Mouse (Mus musculus) limb, embryonic 10.5 days (tissue): ENCODE results near the gene Dcdc2c. TPM values are rescaled to one million over a fixed set of nuclear protein-coding genes. Genes with fewer than 3 reads are reported as not detected.
A peak's percentile ranks its signal among the peaks of the same experiment; 100 is the strongest.

ENCODE experiments used
- DNase-seq: peaks from one replicate; pipeline ENCODE4 v3.0.0-alpha.2; 2017; ENCODE audit warnings: low spot score
- H3K27ac ChIP-seq: fragments of 300-500 bp; sonication (generic); 2 replicates; pipeline ENCODE4 v1.5.1; 2016; ENCODE audit warnings: mild to moderate bottlenecking
- H3K27me3 ChIP-seq: fragments of 300-500 bp; sonication (generic); 2 replicates; pipeline ENCODE4 v1.6.1; 2016; ENCODE audit warnings: low read depth, mild to moderate bottlenecking; ENCODE audit not compliant: poor library complexity, severe bottlenecking
- H3K36me3 ChIP-seq: fragments of 300-500 bp; sonication (generic); 2 replicates; pipeline ENCODE4 v1.6.1; 2016; ENCODE audit warnings: mild to moderate bottlenecking, moderate library complexity
- H3K4me1 ChIP-seq: fragments of 300-500 bp; sonication (generic); 2 replicates; pipeline ENCODE4 v1.6.1; 2016
- H3K4me3 ChIP-seq: fragments of 300-500 bp; sonication (generic); 2 replicates; pipeline ENCODE4 v1.5.1; 2016; ENCODE audit warnings: mild to moderate bottlenecking, moderate library complexity
- H3K9me3 ChIP-seq: fragments of 300-500 bp; sonication (generic); replicated peaks from 2 replicates; pipeline ENCODE4 v1.6.1; 2016; ENCODE audit warnings: mild to moderate bottlenecking
- WGBS: fragments of 180-500 bp; shearing (Covaris S2); methylation state at CpG from one replicate; pipeline ENCODE4 v1.1.7; 2016; 5-methylcytosine and 5-hydroxymethylcytosine counted together
- polyA plus RNA-seq: library from polyadenylated mRNA; unstranded; fragments of >200 nt; fragmentation: Nextera tagmentation; extraction: Ambion mirVana; gene quantifications from 2 replicates; pipeline ENCODE4 v1.2.1, GENCODE M21; 2016

The Dcdc2c gene
- polyA plus RNA-seq, 1 experiment from 2014 or later, result 0.23 TPM

DNA sequence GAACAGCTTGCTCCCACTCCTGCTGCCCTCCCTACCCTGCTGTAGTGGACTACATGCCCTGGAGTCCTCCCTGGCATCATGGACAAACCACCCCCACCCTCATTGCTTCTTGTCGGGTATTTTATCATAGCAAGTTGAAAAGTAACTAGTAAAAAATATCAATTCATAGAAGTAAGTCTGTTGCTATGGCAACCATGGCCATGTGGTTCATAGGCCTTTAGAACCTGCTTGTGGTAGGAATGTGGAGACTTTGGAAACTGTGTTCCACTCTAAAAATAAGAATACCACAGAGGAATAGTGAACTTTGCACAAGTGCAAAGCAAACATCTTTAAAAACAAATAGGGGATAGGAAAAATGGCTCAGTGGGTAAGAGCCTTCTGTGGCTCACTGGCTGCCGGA is 20.0 kb upstream of the Dcdc2c start:
- no peak for DNase-seq
- no peak overlapping the region for H3K27ac ChIP-seq
- 94% methylated on average over 2 of the region's 2 CpGs for WGBS
- no peaks in the 10 kb centered on the region for H3K36me3 ChIP-seq
- H3K4me1 ChIP-seq, result no peaks in the 10 kb centered on the region
- no peaks in the 10 kb centered on the region for H3K9me3 ChIP-seq
- H3K4me3 ChIP-seq, result no peak overlapping the region
- H3K27me3 ChIP-seq, result no peaks in the 10 kb centered on the region

DNA sequence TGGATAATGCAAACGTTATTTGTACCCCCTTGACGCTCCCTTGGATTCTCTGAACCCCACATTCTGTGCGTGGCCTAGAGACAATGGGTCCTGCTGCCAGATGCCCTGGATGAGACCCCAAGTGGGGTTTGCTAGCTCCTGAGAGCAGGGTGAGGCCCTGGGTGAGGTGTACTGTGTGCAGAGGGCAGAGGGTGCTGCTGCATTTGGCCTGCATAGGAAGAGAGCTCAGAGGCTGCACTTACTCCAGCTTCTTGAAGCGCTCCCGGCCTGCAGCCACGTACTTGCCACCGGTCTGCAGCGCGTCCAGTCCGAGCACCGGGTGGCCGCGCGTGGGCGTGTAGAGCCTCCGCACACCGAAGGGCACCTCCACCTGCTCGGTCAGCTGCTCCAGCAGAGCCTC is 424 bp downstream of the Dcdc2c start:
- H3K9me3 ChIP-seq, result no peaks in the 10 kb centered on the region
- peaks cover 16% of the 10 kb centered on the region; the same call in 1 of the 2 replicates for H3K27me3 ChIP-seq
- H3K4me1 ChIP-seq, result peaks cover 4% of the 10 kb centered on the region
- 0 out of 2 replicates have a peak overlapping the region, but pooled peaks have one; percentile 1 for H3K4me3 ChIP-seq
- DNase-seq, result no peak
- 65% methylated on average over 18 of the region's 18 CpGs for WGBS
- H3K27ac ChIP-seq, result no peak overlapping the region
- no peaks in the 10 kb centered on the region for H3K36me3 ChIP-seq

DNA sequence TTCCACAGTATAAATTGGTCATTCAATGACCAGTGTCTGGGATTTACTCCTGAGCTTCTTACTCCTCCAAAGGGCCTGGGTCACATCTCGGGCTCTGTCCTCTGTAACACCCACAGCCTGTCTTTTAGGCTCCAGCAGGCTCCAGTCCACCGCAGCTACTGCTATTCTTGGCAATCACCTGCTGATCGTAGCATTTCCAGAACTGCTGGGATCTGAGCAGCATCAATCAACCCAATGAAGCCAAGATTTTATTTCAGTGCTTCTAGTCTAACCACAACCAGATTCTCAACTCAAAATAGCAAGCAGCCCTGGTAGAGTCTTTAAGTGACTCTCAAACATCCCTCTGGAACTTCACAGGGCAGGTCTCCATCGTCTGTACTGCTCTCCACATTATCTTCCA is 3.3 kb downstream of the Dcdc2c start:
- Histone ChIP-seq H3K27ac (no peak overlapping the region), H3K27me3 (peaks cover 16% of the 10 kb centered on the region; the same call in 1 of the 2 replicates), H3K4me1 (peaks cover 4% of the 10 kb centered on the region), H3K36me3 (no peaks in the 10 kb centered on the region), H3K4me3 (no peak overlapping the region), H3K9me3 (no peaks in the 10 kb centered on the region)
- WGBS, result 71% methylated on average over 4 of the region's 4 CpGs
- no peak for DNase-seq

DNA sequence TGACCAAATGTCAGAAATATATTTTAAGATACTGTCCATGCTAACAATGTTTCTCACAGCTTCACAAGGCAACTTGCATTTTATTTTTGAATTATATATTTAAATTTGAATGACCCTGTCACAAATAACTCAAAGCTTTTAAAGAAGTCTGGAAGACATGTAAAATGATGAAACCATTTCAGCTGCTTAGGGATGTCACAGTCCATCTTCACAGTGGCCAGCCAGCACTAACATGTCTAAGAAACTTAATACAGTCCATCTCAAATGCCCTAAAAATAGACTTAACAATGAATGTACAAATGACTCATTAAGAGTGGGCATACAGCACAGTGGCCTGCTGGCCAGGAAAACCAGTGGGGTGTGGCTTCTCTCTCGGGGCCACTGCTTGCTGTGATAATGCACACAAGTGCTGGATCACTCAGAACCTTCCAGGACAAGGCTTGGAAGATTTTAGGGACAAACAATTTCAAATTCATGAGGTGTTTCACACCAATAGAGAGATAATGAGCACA is 37.9 kb downstream of the Dcdc2c start:
- H3K4me1 ChIP-seq, result peaks cover 3% of the 10 kb centered on the region; the same call in 1 of the 2 replicates
- H3K9me3 ChIP-seq, result no peaks in the 10 kb centered on the region
- 74% methylated on average over 1 of the region's 1 CpGs for WGBS
- no peaks in the 10 kb centered on the region for H3K27me3 ChIP-seq
- no peak for DNase-seq
- H3K27ac ChIP-seq, result no peak overlapping the region
- H3K36me3 ChIP-seq, result no peaks in the 10 kb centered on the region
- H3K4me3 ChIP-seq, result no peak overlapping the region

DNA sequence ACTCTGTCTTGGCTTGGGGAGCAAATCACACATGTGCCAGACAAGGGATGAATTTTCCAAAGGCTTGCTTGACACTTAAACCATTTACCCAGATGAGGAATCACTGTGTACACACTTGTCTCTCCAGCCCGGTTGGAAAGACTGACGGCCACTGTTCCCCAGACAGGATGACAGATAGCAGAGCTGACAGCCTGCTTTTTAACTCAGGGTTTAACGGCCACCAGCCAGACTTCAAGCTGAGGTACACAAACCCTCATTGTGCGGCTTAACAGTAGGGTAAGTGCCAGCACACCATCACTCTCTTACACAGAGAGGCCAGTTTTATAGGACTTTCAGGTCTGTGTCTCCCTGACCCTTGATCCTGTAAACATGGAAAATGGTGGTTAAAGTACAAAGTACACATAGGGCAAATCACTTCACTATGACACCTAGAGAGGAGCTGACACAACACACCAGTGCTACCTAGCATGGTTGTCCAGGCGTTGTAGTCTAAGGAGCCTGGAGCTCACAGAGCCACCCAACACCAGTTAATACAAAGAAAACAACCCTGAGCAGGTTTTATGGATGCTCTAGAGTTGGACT is 42.4 kb downstream of the Dcdc2c start:
- Histone ChIP-seq H3K4me1 (peaks cover 3% of the 10 kb centered on the region; the same call in 1 of the 2 replicates), H3K27me3 (no peaks in the 10 kb centered on the region), H3K9me3 (no peaks in the 10 kb centered on the region), H3K36me3 (no peaks in the 10 kb centered on the region), H3K27ac (no peak overlapping the region), H3K4me3 (no peak overlapping the region)
- 27% methylated on average over 5 of the region's 5 CpGs for WGBS
- no peak for DNase-seq

DNA sequence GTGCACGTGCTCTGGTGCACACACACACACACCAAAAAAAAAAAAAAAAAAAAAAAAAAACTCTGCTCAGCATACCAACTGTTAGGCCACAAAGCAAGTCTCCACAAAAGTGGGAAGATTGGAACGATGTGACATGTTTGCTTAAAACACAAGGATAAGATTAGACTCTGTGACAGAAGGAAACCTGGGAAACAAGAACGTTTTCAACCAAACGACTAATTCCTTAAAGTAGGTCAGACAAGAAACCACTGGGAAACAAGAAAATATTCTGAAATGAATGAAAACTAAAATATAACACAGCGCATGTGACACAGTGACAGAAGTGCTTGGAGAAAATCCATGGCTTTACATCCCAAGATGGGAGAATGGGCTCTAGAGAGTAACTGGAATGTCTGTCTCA is 57.9 kb downstream of the Dcdc2c start:
- Histone ChIP-seq H3K9me3 (no peaks in the 10 kb centered on the region), H3K36me3 (no peaks in the 10 kb centered on the region), H3K27me3 (no peaks in the 10 kb centered on the region), H3K4me3 (no peak overlapping the region), H3K27ac (no peak overlapping the region), H3K4me1 (no peaks in the 10 kb centered on the region)
- WGBS, result 91% methylated on average over 5 of the region's 5 CpGs
- DNase-seq, result no peak

DNA sequence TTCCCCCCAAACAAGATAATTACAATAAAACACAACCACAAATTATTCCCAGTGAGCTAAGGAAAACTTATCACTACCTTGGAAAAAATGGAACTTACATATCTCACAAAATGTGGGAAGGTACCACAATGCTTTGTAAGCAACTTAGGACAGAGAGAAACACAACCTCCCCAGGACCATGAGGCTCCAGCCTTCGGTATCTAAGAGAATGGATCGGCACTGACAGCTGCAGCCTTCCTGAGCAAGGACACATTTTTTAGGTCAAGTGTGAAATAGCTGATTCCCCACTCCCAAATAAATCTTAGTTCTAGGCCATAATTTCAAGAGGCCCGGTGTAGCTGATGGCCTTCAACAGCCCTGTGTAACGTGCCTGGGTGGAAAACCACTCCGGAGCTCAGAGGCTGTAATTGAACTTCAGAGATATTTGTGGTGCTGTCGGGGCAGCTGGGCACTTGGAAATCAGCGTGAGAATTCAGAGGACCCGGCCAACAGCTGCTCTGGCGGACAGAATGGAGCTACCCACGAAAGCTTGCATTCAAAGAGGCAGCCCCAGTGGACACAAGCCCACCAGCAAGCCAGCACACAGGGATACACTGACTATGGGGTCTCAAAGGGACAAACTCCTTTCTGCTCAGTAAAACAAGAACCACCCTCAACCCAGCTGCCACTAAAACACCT is 69.6 kb downstream of the Dcdc2c start:
- no peak for DNase-seq
- H3K9me3 ChIP-seq, result no peaks in the 10 kb centered on the region
- H3K4me1 ChIP-seq, result no peaks in the 10 kb centered on the region
- WGBS, result 84% methylated on average over 10 of the region's 10 CpGs
- H3K27ac ChIP-seq, result no peak overlapping the region
- no peak overlapping the region for H3K4me3 ChIP-seq
- no peaks in the 10 kb centered on the region for H3K36me3 ChIP-seq
- H3K27me3 ChIP-seq, result no peaks in the 10 kb centered on the region

DNA sequence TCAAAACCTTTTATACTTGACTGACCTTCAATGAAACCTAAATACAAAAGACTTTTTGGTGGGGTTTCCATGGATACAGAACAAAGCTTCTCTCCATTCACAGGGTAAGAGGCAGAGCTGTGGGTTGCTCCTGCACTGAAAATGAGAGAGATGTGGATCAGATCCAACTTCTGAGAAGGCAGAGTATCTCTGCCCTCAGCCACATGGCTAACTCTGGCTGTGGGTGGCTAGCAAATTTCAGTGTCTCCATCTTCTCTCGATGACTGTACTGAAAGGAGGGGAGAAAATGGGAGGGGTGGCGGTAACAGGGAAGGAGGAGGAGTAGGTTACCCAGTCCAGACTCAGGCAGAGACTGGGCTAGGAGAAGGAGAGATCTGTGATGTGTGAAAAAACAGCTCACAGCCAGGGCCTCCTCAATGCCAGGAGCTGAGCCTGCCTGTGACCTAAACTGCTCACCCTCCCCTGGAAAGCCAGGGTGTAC is 91.2 kb downstream of the Dcdc2c start:
- H3K27ac ChIP-seq, result no peak overlapping the region
- 82% methylated on average over 2 of the region's 2 CpGs for WGBS
- H3K27me3 ChIP-seq, result no peaks in the 10 kb centered on the region
- H3K36me3 ChIP-seq, result no peaks in the 10 kb centered on the region
- no peaks in the 10 kb centered on the region for H3K4me1 ChIP-seq
- DNase-seq, result no peak
- H3K9me3 ChIP-seq, result no peaks in the 10 kb centered on the region
- no peak overlapping the region for H3K4me3 ChIP-seq

DNA sequence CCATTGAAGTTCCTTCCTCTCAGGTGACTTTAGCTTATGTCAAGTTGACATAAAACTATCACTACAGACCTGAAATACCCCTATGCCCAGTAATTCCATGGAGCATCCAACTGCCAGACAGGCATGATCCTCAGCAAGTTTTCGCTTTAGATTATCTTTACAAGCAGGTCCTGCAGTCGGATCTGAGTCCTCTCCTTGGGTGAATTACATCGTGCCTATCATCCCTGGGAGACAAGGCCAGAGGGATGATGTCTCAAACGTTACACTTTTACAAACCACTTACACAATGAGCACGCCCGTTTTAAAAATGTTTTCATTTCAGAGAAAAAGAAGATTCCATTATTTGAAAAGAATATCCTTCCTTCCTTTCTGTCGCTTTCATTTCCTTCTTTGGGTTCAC is 91.7 kb downstream of the Dcdc2c start:
- Histone ChIP-seq H3K27me3 (no peaks in the 10 kb centered on the region), H3K4me3 (no peak overlapping the region), H3K36me3 (no peaks in the 10 kb centered on the region), H3K27ac (no peak overlapping the region), H3K4me1 (no peaks in the 10 kb centered on the region), H3K9me3 (no peaks in the 10 kb centered on the region)
- 85% methylated on average over 7 of the region's 7 CpGs for WGBS
- no peak for DNase-seq

DNA sequence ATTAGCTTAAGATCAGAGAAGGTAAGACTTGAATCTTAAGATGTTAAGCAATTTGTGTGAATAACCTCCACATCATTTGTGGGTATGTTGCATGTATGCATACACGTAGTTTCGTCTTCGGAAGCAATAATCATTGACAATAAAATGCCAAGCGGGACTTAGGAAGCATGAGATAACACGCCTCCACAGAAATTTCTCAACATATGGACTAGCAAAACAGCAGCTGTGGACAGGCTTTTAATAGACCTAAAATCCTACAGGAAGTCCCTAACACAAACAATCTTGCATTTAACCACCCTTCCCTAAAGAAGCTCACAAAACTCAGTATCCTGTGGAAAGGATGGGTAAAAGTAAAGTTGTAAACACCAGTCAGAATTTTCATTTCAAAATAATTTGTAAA is 93.4 kb downstream of the Dcdc2c start:
- Histone ChIP-seq H3K27ac (no peak overlapping the region), H3K36me3 (no peaks in the 10 kb centered on the region), H3K4me1 (no peaks in the 10 kb centered on the region), H3K9me3 (no peaks in the 10 kb centered on the region), H3K4me3 (no peak overlapping the region), H3K27me3 (no peaks in the 10 kb centered on the region)
- WGBS, result 96% methylated on average over 5 of the region's 5 CpGs
- DNase-seq, result no peak

DNA sequence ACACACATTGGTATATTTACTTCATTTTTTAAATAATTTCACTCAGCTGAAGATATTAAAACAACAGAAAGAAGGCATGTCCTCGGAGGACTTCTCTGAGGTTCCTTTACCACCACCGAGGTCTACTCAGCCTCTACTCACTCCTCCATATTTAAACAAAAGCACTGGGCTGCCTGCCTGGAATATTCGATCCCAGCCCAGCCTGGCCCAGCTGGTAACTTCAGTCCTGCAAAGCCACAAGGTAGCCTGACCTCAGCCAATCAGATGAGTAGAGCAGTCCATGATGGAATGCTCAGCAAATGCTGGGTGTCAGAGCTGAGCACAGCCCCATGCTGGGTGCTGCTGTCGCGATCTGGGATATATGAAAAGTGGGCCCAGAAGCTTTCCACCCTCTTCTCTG is 115.7 kb downstream of the Dcdc2c start:
- peaks cover 10% of the 10 kb centered on the region for H3K4me1 ChIP-seq

DNA sequence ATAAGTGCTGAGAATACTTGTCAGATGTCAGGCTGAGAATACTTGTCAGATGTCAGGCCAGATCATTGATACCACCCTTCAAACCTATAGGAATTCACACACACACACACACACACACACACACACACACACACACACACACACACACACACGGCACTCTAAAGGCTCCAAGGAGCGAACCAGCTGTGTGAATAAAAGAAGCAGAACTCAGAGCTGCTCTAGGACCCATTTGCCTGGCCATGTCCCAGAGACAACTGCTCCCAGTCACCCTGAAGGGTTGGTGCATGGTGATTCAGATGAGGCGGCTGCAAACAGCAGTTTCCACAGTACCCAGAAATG is 119.5 kb downstream of the Dcdc2c start:
- 87% methylated on average over 3 of the region's 3 CpGs for WGBS
- H3K9me3 ChIP-seq, result no peaks in the 10 kb centered on the region
- DNase-seq, result no peak
- H3K4me1 ChIP-seq, result peaks cover 10% of the 10 kb centered on the region
- H3K36me3 ChIP-seq, result no peaks in the 10 kb centered on the region
- H3K27ac ChIP-seq, result peak overlapping the region; percentile 69
- no peaks in the 10 kb centered on the region for H3K27me3 ChIP-seq
- no peak overlapping the region for H3K4me3 ChIP-seq

More for the DNA sequence above, 115.7 kb downstream of the Dcdc2c start:
- Histone ChIP-seq H3K4me3 (no peak overlapping the region), H3K27ac (no peak overlapping the region), H3K9me3 (no peaks in the 10 kb centered on the region), H3K27me3 (no peaks in the 10 kb centered on the region), H3K36me3 (no peaks in the 10 kb centered on the region)
- no peak for DNase-seq
- WGBS, result 77% methylated on average over 5 of the region's 5 CpGs

DNA sequence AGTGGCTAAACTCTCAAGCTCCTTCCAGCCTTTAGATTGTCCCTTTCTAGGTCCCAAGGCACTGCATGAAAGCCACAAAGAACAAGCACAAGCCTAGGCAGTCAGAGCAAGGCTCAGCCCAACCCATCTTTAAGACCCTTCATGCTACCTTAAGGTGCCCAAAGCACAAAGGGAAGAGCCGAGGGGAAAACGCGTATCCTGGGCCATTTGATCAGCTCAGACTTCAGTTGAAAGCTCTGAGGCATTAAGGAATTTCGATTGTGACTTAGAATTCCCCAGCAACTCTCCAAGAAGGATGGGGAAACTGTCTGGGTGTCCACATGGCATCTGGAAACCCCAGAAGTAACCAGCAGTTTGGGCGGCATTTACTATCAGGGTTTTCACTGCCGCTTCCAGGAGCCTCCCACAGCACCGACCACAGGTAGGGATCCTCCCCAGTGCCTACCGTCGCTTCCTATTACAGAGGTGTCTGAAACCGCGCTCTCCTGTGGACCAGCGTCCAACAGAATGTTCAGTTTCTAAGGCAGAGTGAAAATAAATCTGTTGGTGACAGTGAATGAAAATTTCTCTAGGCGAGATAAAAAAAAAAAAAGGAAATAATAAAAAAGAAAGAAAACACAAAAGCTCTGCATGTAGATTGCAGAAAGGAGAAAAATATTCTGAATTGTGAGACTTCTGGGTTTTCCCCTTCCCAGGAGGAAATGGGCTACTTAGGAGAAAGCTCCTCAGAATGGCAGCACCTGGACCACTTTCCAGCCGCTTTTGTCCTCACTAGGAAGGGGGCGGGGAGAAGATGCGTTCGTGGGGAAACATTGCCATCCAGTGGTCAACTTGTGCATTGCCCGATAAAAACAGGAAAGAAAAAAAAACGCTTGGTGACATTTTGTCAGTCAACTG is 120.1 kb downstream of the Dcdc2c start:
- peak; percentile 86 for DNase-seq
- no peaks in the 10 kb centered on the region for H3K36me3 ChIP-seq
- H3K9me3 ChIP-seq, result no peaks in the 10 kb centered on the region
- peak overlapping the region; percentile 36 for H3K4me3 ChIP-seq
- peak overlapping the region; percentile 83 for H3K27ac ChIP-seq
- H3K4me1 ChIP-seq, result peaks cover 10% of the 10 kb centered on the region
- H3K27me3 ChIP-seq, result no peaks in the 10 kb centered on the region
- WGBS, result 10% methylated on average over 19 of the region's 19 CpGs
